Mouse (Mus musculus): ENCODE results near the gene Gm45618. TPM values are rescaled to one million over a fixed set of nuclear protein-coding genes. Genes with fewer than 3 reads are reported as not detected.
"Not testable (repeated sequence)": the region's sequence is repeated elsewhere in the genome, so short reads cannot be mapped to it uniquely, and the experiment has no call there.

Gene Gm45618
- polyA plus RNA-seq (2015; fragmentation: Nextera tagmentation; extraction: Ambion mirVana), result 0.25 TPM in 2 replicates

GRCm38 (mm10) chr7:142120629-142121028, at the start of gene Gm45618:
Gene Gm45618, minus strand, starts transcription at chr7:142120729.
- H3K4me1 ChIP-seq (ENCODE audit: control insufficient read depth, insufficient read depth, low read depth, low read length); H3K27ac ChIP-seq (ENCODE audit: low read depth, low read length): not testable (repeated sequence)
- 90% methylated on average over 1 of the region's 1 CpGs for WGBS

GRCm38 (mm10) chr7:142169836-142170235, 49.3 kb upstream of the Gm45618 start:
- Histone ChIP-seq H3K4me2 (ENCODE audit: low read length) (no peak overlapping the region), H3K9ac (ENCODE audit: low read depth, low read length) (no peak overlapping the region), H3K36me3 (ENCODE audit: control insufficient read depth, insufficient read depth, low read length) (no peaks in the 10 kb centered on the region), H3K4me1 (ENCODE audit: control insufficient read depth, insufficient read depth, low read depth, low read length) (no peaks in the 10 kb centered on the region), H3K9me3 (ENCODE audit: control insufficient read depth, low read length) (no peaks in the 10 kb centered on the region), H3K4me3 (ENCODE audit: low read length) (no peak overlapping the region), H3K27ac (ENCODE audit: low read depth, low read length) (no peak overlapping the region), H3K27me3 (replicated peaks; ENCODE audit: control insufficient read depth, insufficient read depth, low read length) (no peaks in the 10 kb centered on the region)
- ATAC-seq, result no peak
- WGBS, result 48% methylated on average over 3 of the region's 3 CpGs

More at GRCm38 (mm10) chr7:142120629-142121028, at the start of gene Gm45618:
- not testable (repeated sequence) for ATAC-seq; H3K4me3 ChIP-seq (ENCODE audit: low read length); H3K9me3 ChIP-seq (ENCODE audit: control insufficient read depth, low read length); H3K9ac ChIP-seq (ENCODE audit: low read depth, low read length); H3K27me3 ChIP-seq (replicated peaks; ENCODE audit: control insufficient read depth, insufficient read depth, low read length); H3K36me3 ChIP-seq (ENCODE audit: control insufficient read depth, insufficient read depth, low read length); H3K4me2 ChIP-seq (ENCODE audit: low read length)

- not testable (repeated sequence) for H3K27ac ChIP-seq (ENCODE audit: low read depth, low read length); H3K4me3 ChIP-seq (ENCODE audit: low read length); H3K9ac ChIP-seq (ENCODE audit: low read depth, low read length); ATAC-seq; H3K27me3 ChIP-seq (replicated peaks; ENCODE audit: control insufficient read depth, insufficient read depth, low read length); H3K36me3 ChIP-seq (ENCODE audit: control insufficient read depth, insufficient read depth, low read length); H3K4me2 ChIP-seq (ENCODE audit: low read length); H3K4me1 ChIP-seq (ENCODE audit: control insufficient read depth, insufficient read depth, low read depth, low read length); H3K9me3 ChIP-seq (ENCODE audit: control insufficient read depth, low read length)
Observed at GRCm38 (mm10) chr7:142165639-142166038, 45.1 kb upstream of the Gm45618 start, which contains the start of gene Gm4553. Gene Gm4553, minus strand, starts transcription at chr7:142165739.

- H3K4me2 ChIP-seq (ENCODE audit: low read length), result no peak overlapping the region
- H3K27ac ChIP-seq (ENCODE audit: low read depth, low read length), result no peak overlapping the region
- no peaks in the 10 kb centered on the region for H3K36me3 ChIP-seq (ENCODE audit: control insufficient read depth, insufficient read depth, low read length)
- WGBS, result 90% methylated on average over 3 of the region's 3 CpGs
- no peak for ATAC-seq
- no peaks in the 10 kb centered on the region for H3K9me3 ChIP-seq (ENCODE audit: control insufficient read depth, low read length)
- no peaks in the 10 kb centered on the region for H3K27me3 ChIP-seq (replicated peaks; ENCODE audit: control insufficient read depth, insufficient read depth, low read length)
- no peak overlapping the region for H3K4me3 ChIP-seq (ENCODE audit: low read length)
- no peak overlapping the region for H3K9ac ChIP-seq (ENCODE audit: low read depth, low read length)
- no peaks in the 10 kb centered on the region for H3K4me1 ChIP-seq (ENCODE audit: control insufficient read depth, insufficient read depth, low read depth, low read length)
Observed at GRCm38 (mm10) chr7:142159366-142159765, 38.8 kb upstream of the Gm45618 start.

GRCm38 (mm10) chr7:142157013-142157412, 36.5 kb upstream of the Gm45618 start, which contains the start of gene Gm29735:
Gene Gm29735, minus strand, starts transcription at chr7:142157113.
- not testable (repeated sequence) for H3K36me3 ChIP-seq (ENCODE audit: control insufficient read depth, insufficient read depth, low read length); H3K4me1 ChIP-seq (ENCODE audit: control insufficient read depth, insufficient read depth, low read depth, low read length); H3K27ac ChIP-seq (ENCODE audit: low read depth, low read length); H3K4me2 ChIP-seq (ENCODE audit: low read length); H3K9ac ChIP-seq (ENCODE audit: low read depth, low read length); H3K9me3 ChIP-seq (ENCODE audit: control insufficient read depth, low read length); H3K27me3 ChIP-seq (replicated peaks; ENCODE audit: control insufficient read depth, insufficient read depth, low read length); H3K4me3 ChIP-seq (ENCODE audit: low read length); ATAC-seq
- 59% methylated on average over 2 of the region's 2 CpGs for WGBS

- Histone ChIP-seq H3K4me2 (ENCODE audit: low read length) (no peak overlapping the region), H3K36me3 (ENCODE audit: control insufficient read depth, insufficient read depth, low read length) (no peaks in the 10 kb centered on the region), H3K9me3 (ENCODE audit: control insufficient read depth, low read length) (no peaks in the 10 kb centered on the region), H3K27me3 (replicated peaks; ENCODE audit: control insufficient read depth, insufficient read depth, low read length) (no peaks in the 10 kb centered on the region), H3K4me3 (ENCODE audit: low read length) (no peak overlapping the region), H3K4me1 (ENCODE audit: control insufficient read depth, insufficient read depth, low read depth, low read length) (no peaks in the 10 kb centered on the region), H3K27ac (ENCODE audit: low read depth, low read length) (no peak overlapping the region), H3K9ac (ENCODE audit: low read depth, low read length) (no peak overlapping the region)
- ATAC-seq, result no peak
- WGBS, result 46% methylated on average over 1 of the region's 1 CpGs
Observed at GRCm38 (mm10) chr7:142155308-142155707, 34.8 kb upstream of the Gm45618 start.

GRCm38 (mm10) chr7:142152191-142152590, 31.7 kb upstream of the Gm45618 start:
- Histone ChIP-seq H3K4me1 (ENCODE audit: control insufficient read depth, insufficient read depth, low read depth, low read length) (no peaks in the 10 kb centered on the region), H3K4me3 (ENCODE audit: low read length) (no peak overlapping the region), H3K27me3 (replicated peaks; ENCODE audit: control insufficient read depth, insufficient read depth, low read length) (no peaks in the 10 kb centered on the region), H3K9ac (ENCODE audit: low read depth, low read length) (no peak overlapping the region), H3K4me2 (ENCODE audit: low read length) (no peak overlapping the region), H3K9me3 (ENCODE audit: control insufficient read depth, low read length) (no peaks in the 10 kb centered on the region), H3K27ac (ENCODE audit: low read depth, low read length) (no peak overlapping the region), H3K36me3 (ENCODE audit: control insufficient read depth, insufficient read depth, low read length) (no peaks in the 10 kb centered on the region)
- WGBS, result 78% methylated on average over 4 of the region's 4 CpGs
- ATAC-seq, result no peak

- Histone ChIP-seq H3K36me3 (ENCODE audit: control insufficient read depth, insufficient read depth, low read length) (no peaks in the 10 kb centered on the region), H3K9me3 (ENCODE audit: control insufficient read depth, low read length) (no peaks in the 10 kb centered on the region), H3K27me3 (replicated peaks; ENCODE audit: control insufficient read depth, insufficient read depth, low read length) (no peaks in the 10 kb centered on the region), H3K9ac (ENCODE audit: low read depth, low read length) (no peak overlapping the region), H3K4me2 (ENCODE audit: low read length) (no peak overlapping the region), H3K27ac (ENCODE audit: low read depth, low read length) (no peak overlapping the region), H3K4me3 (ENCODE audit: low read length) (no peak overlapping the region), H3K4me1 (ENCODE audit: control insufficient read depth, insufficient read depth, low read depth, low read length) (no peaks in the 10 kb centered on the region)
- no peak for ATAC-seq
Observed at GRCm38 (mm10) chr7:142148633-142149032, 28.1 kb upstream of the Gm45618 start.

GRCm38 (mm10) chr7:142146033-142146432, 25.5 kb upstream of the Gm45618 start:
- Histone ChIP-seq H3K36me3 (ENCODE audit: control insufficient read depth, insufficient read depth, low read length) (no peaks in the 10 kb centered on the region), H3K9ac (ENCODE audit: low read depth, low read length) (no peak overlapping the region), H3K27me3 (replicated peaks; ENCODE audit: control insufficient read depth, insufficient read depth, low read length) (no peaks in the 10 kb centered on the region), H3K4me1 (ENCODE audit: control insufficient read depth, insufficient read depth, low read depth, low read length) (no peaks in the 10 kb centered on the region), H3K27ac (ENCODE audit: low read depth, low read length) (no peak overlapping the region), H3K4me3 (ENCODE audit: low read length) (no peak overlapping the region), H3K4me2 (ENCODE audit: low read length) (no peak overlapping the region), H3K9me3 (ENCODE audit: control insufficient read depth, low read length) (no peaks in the 10 kb centered on the region)
- ATAC-seq, result no peak
- WGBS, result 5% methylated on average over 1 of the region's 1 CpGs

GRCm38 (mm10) chr7:142145413-142145940, 24.9 kb upstream of the Gm45618 start:
- no peaks in the 10 kb centered on the region for H3K9me3 ChIP-seq (ENCODE audit: control insufficient read depth, low read length)
- no peak overlapping the region for H3K27ac ChIP-seq (ENCODE audit: low read depth, low read length)
- no peak overlapping the region for H3K4me3 ChIP-seq (ENCODE audit: low read length)
- WGBS, result 53% methylated on average over 4 of the region's 4 CpGs
- H3K9ac ChIP-seq (ENCODE audit: low read depth, low read length), result no peak overlapping the region
- no peak overlapping the region for H3K4me2 ChIP-seq (ENCODE audit: low read length)
- H3K36me3 ChIP-seq (ENCODE audit: control insufficient read depth, insufficient read depth, low read length), result no peaks in the 10 kb centered on the region
- no peaks in the 10 kb centered on the region for H3K4me1 ChIP-seq (ENCODE audit: control insufficient read depth, insufficient read depth, low read depth, low read length)
- no peaks in the 10 kb centered on the region for H3K27me3 ChIP-seq (replicated peaks; ENCODE audit: control insufficient read depth, insufficient read depth, low read length)
- no peak for ATAC-seq

Data from hindbrain, embryonic 16.5 days (tissue).